Mouse (Mus musculus): ENCODE measurements around the gene Arvcf. TPM values are rescaled to one million over a fixed set of nuclear protein-coding genes. Genes with fewer than 3 reads are reported as not detected.

The Arvcf gene
- polyA plus RNA-seq, 1 experiment from 2014 or later, result 18.4 TPM

DNA sequence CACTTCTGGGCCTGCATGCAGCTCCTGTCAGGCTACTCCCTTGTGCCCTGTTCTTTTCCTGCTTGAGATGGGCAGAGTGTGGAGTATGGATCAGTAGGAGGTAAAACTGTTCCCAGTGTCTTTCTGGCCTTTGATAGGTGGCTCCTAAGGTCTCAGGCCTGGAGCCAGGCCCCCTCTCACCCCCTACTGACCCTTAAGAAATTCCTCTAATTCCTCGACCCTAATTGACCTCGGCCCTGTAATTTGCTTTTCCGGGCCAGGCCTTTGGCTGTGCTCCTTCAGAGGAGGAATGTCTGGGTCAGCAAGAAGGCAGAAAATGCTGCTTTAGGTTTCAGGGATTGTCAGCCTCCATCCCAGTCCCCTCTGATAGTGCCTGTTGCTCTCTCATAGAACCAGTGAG, 35.8 kb downstream of the Arvcf start:
- Histone ChIP-seq H3K9ac (ENCODE audit: low read depth, low read length) (no peak overlapping the region), H3K27me3 (replicated peaks; ENCODE audit: control insufficient read depth, insufficient read depth, low read length) (no peaks in the 10 kb centered on the region), H3K9me3 (ENCODE audit: control insufficient read depth, low read length) (no peaks in the 10 kb centered on the region), H3K4me3 (ENCODE audit: low read length) (no peak overlapping the region), H3K27ac (ENCODE audit: low read length) (peak overlapping the region; percentile 53; the same call in 1 of the 2 replicates), H3K4me1 (ENCODE audit: control insufficient read depth, insufficient read depth, low read length) (peaks cover 36% of the 10 kb centered on the region), H3K36me3 (ENCODE audit: control insufficient read depth, insufficient read depth, low read length) (no peaks in the 10 kb centered on the region), H3K4me2 (ENCODE audit: low read depth, low read length) (no peak overlapping the region)
- 39% methylated on average over 3 of the region's 3 CpGs for WGBS
- ATAC-seq, result no peak

DNA sequence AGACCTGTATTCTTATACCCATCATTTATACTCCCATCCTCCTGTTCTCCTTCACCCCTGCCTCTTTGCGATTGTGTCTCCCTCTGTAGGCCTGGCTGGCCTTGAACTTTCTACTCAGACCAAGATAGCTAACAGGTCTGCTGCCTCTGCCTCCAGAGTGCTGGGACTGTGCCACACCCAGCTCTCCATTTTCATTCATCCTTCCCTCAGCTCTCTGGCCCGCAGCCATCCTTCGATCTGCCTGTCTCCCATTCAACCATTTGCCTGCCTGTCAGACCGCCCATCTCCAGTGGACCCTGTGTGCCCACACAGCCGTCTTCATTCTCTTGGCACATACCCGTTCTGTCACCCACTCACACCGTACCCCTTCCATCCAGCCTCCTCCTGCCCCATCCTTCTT, 36.2 kb downstream of the Arvcf start:
- H3K9ac ChIP-seq (ENCODE audit: low read depth, low read length), result no peak overlapping the region
- H3K4me2 ChIP-seq (ENCODE audit: low read depth, low read length), result no peak overlapping the region
- H3K36me3 ChIP-seq (ENCODE audit: control insufficient read depth, insufficient read depth, low read length), result no peaks in the 10 kb centered on the region
- 77% methylated on average over 7 of the region's 7 CpGs for WGBS
- no peak for ATAC-seq
- no peak overlapping the region for H3K4me3 ChIP-seq (ENCODE audit: low read length)
- H3K27me3 ChIP-seq (replicated peaks; ENCODE audit: control insufficient read depth, insufficient read depth, low read length), result no peaks in the 10 kb centered on the region
- H3K27ac ChIP-seq (ENCODE audit: low read length), result no peak overlapping the region
- H3K9me3 ChIP-seq (ENCODE audit: control insufficient read depth, low read length), result no peaks in the 10 kb centered on the region
- H3K4me1 ChIP-seq (ENCODE audit: control insufficient read depth, insufficient read depth, low read length), result peaks cover 37% of the 10 kb centered on the region

DNA sequence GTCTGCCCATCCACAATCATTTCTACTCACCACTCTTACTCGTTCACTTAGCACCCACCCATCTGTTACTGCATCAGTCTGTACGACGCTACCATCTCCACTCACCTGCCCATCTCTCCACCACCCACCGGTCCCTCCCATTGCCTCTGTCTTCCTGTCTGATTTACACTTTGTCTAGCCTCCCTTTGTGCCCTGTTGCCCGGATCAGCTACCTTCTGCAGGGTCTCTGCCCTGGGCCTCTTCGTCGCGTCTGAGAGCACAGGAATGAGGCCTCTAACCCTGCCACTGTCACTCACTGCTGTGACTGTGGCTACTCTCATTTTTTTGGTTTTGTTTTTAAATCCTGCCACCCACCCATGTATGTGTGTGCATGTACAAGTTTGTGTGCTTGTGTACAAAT, 36.7 kb downstream of the Arvcf start:
- H3K27me3 ChIP-seq (replicated peaks; ENCODE audit: control insufficient read depth, insufficient read depth, low read length), result no peaks in the 10 kb centered on the region
- no peak overlapping the region for H3K4me3 ChIP-seq (ENCODE audit: low read length)
- no peak overlapping the region for H3K4me2 ChIP-seq (ENCODE audit: low read depth, low read length)
- no peaks in the 10 kb centered on the region for H3K9me3 ChIP-seq (ENCODE audit: control insufficient read depth, low read length)
- no peak overlapping the region for H3K9ac ChIP-seq (ENCODE audit: low read depth, low read length)
- H3K4me1 ChIP-seq (ENCODE audit: control insufficient read depth, insufficient read depth, low read length), result peaks cover 37% of the 10 kb centered on the region
- no peak overlapping the region for H3K27ac ChIP-seq (ENCODE audit: low read length)
- H3K36me3 ChIP-seq (ENCODE audit: control insufficient read depth, insufficient read depth, low read length), result no peaks in the 10 kb centered on the region
- ATAC-seq, result no peak
- WGBS, result 81% methylated on average over 8 of the region's 8 CpGs

DNA sequence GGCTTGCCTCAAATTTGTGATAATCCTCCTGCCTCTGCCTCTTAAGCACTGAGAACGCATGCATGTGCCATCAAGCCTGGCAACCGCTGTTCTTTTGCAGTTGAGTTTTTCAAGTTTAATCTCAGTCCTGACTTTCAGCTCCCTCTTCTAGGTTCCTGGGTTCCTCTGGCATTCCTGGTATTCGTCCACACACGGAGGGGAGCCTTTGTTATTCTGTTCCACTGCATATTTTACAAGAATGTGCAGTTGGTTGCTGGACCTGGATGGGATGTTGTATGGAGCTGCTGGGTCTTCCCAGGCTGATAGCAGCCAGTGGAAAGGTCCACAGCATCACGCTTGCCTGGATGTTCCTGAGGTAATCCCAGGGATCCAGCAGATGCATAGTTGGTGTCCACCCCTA, 37.4 kb downstream of the Arvcf start:
- WGBS, result 77% methylated on average over 5 of the region's 5 CpGs
- no peak for ATAC-seq

DNA sequence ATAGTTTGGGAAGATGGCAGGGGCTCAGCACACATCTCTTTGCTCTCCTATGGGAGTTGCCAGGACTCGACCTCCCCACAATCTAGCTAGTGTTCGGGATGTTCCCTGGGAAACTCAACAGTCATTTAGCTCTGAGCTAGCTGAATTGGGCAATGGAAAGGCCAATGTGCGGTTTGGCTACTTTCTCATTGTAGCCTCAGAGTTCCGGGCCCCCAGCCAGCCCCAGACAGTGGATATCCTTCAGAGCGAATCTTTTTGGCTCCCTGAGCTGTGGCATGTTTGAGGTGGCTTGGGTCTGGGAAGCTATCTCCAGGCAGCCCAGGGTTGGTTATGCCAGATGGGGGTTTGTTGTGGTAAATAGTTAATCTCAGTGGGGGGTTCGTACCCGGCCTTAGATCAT, 38.5 kb downstream of the Arvcf start:
- Histone ChIP-seq H3K9me3 (ENCODE audit: control insufficient read depth, low read length) (no peaks in the 10 kb centered on the region), H3K4me1 (ENCODE audit: control insufficient read depth, insufficient read depth, low read length) (peaks cover 37% of the 10 kb centered on the region), H3K27ac (ENCODE audit: low read length) (no peak overlapping the region), H3K4me2 (ENCODE audit: low read depth, low read length) (no peak overlapping the region), H3K9ac (ENCODE audit: low read depth, low read length) (no peak overlapping the region), H3K36me3 (ENCODE audit: control insufficient read depth, insufficient read depth, low read length) (no peaks in the 10 kb centered on the region), H3K27me3 (replicated peaks; ENCODE audit: control insufficient read depth, insufficient read depth, low read length) (no peaks in the 10 kb centered on the region), H3K4me3 (ENCODE audit: low read length) (no peak overlapping the region)
- WGBS, result 80% methylated on average over 7 of the region's 7 CpGs
- ATAC-seq, result no peak

More for the DNA sequence above, 37.4 kb downstream of the Arvcf start:
- Histone ChIP-seq H3K4me1 (ENCODE audit: control insufficient read depth, insufficient read depth, low read length) (peaks cover 37% of the 10 kb centered on the region), H3K4me2 (ENCODE audit: low read depth, low read length) (no peak overlapping the region), H3K27ac (ENCODE audit: low read length) (no peak overlapping the region; the same call in 1 of the 2 replicates), H3K9ac (ENCODE audit: low read depth, low read length) (no peak overlapping the region), H3K27me3 (replicated peaks; ENCODE audit: control insufficient read depth, insufficient read depth, low read length) (no peaks in the 10 kb centered on the region), H3K4me3 (ENCODE audit: low read length) (no peak overlapping the region), H3K9me3 (ENCODE audit: control insufficient read depth, low read length) (no peaks in the 10 kb centered on the region), H3K36me3 (ENCODE audit: control insufficient read depth, insufficient read depth, low read length) (no peaks in the 10 kb centered on the region)

DNA sequence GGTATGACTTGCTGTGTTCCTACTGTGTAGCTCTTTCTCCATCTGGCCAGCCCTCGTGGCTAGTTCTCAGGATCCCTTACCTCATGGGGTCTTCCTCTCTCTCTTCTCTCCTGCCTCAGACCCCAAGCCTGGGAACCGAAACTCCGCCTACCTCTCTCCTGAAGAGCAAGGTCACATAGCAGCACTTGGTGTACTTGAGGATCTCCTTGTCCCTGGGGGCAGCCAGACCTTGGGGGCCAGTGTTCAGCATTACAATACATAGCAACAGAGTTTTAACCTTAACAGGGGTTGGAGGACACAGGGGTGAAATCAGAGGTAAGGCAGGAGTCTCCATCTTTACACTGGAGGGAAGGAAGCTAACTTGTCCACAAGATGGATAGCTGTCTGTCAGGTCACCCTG, 39.0 kb downstream of the Arvcf start:
- no peak for ATAC-seq
- Histone ChIP-seq H3K27ac (ENCODE audit: low read length) (no peak overlapping the region), H3K9ac (ENCODE audit: low read depth, low read length) (no peak overlapping the region), H3K36me3 (ENCODE audit: control insufficient read depth, insufficient read depth, low read length) (no peaks in the 10 kb centered on the region), H3K4me2 (ENCODE audit: low read depth, low read length) (no peak overlapping the region), H3K27me3 (replicated peaks; ENCODE audit: control insufficient read depth, insufficient read depth, low read length) (no peaks in the 10 kb centered on the region), H3K4me3 (ENCODE audit: low read length) (no peak overlapping the region), H3K9me3 (ENCODE audit: control insufficient read depth, low read length) (no peaks in the 10 kb centered on the region), H3K4me1 (ENCODE audit: control insufficient read depth, insufficient read depth, low read length) (peaks cover 33% of the 10 kb centered on the region)
- 71% methylated on average over 3 of the region's 3 CpGs for WGBS

DNA sequence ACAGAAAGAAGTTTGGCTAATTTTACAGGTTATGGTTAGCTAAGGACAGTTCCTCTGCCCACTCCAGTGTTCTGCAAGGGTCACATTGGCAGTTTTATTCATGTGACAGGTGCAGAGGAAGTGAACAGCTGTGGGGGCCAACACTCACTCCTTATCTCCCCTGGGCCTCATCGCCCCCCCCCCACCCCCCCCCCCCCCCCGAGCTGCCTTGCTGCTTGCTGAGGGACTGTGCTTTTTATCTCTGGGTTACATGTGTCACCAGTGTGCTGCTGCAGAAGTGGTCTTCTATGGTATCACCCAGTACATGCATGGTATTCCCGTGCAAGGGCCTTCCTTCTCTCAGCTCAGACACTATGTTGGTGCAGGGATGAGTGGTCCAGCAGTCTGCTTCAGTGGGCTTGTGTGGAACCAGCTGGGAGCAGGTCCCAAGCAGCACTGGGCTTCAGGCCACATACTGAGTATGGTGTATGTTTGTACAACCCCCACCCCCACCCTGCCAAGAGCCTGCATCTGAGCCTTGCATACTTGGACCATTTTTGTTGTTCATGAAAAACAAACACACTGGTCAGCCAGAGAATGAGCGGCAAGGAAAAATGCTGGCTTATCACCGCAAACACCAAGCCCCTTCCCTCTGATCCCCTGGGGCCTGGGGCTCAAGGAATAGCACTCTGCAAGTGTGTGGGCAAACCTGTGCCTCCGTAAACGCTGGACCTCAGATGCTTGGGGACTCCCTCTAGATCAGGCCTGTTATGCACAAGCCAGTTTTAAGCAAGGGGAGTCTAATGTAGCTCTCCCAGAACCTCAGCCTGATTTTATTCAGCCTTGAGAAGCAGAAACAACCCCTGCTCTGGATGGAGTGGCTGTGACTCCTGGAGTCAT, 40.0 kb downstream of the Arvcf start:
- Histone ChIP-seq H3K27ac (ENCODE audit: low read length) (peak overlapping the region; percentile 58), H3K27me3 (replicated peaks; ENCODE audit: control insufficient read depth, insufficient read depth, low read length) (no peaks in the 10 kb centered on the region), H3K36me3 (ENCODE audit: control insufficient read depth, insufficient read depth, low read length) (no peaks in the 10 kb centered on the region), H3K4me3 (ENCODE audit: low read length) (no peak overlapping the region), H3K9ac (ENCODE audit: low read depth, low read length) (no peak overlapping the region), H3K9me3 (ENCODE audit: control insufficient read depth, low read length) (no peaks in the 10 kb centered on the region), H3K4me2 (ENCODE audit: low read depth, low read length) (no peak overlapping the region), H3K4me1 (ENCODE audit: control insufficient read depth, insufficient read depth, low read length) (peaks cover 31% of the 10 kb centered on the region)
- WGBS, result 36% methylated on average over 5 of the region's 7 CpGs
- no peak for ATAC-seq

DNA sequence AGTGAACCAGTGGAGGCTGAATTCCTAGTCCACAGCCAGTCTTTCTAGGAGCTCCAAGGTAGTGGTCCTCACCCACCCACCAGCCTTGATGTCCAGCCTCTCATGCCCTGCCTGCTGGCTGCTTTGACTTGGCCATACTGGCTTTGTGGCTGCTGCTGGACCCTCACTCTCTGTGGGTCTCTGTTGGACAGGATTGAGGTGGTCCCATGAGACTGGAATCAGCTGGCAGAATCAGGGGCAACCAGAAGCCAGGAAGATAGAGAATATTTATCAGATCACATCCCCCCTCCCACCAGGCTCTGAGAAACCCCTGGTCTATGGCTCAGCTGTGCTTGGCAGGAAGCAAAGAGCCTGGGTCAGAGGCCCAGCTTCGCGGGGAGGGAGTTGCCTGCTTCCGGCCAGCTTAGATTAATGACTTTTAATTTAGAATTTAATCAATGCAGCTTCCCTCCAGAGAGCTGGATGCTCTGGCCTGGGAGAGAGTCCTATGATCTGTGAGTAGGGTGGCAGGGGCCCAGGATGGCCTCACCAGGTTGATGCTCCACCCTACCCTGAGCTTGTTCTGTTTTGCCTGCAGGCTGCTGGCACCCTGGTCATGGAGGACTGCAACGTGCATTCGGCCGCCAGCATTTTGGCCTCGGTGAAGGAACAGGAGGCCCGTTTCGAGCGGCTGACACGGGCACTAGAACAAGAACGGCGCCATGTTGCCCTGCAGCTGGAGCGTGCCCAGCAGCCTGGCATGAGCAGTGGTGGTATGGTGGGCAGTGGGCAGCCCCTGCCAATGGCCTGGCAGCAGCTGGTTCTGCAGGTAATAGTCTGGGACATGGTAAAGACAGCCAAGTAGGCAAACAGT, 40.8 kb downstream of the Arvcf start:
- no peak for ATAC-seq
- no peak overlapping the region for H3K4me2 ChIP-seq (ENCODE audit: low read depth, low read length)
- H3K36me3 ChIP-seq (ENCODE audit: control insufficient read depth, insufficient read depth, low read length), result no peaks in the 10 kb centered on the region
- no peak overlapping the region for H3K4me3 ChIP-seq (ENCODE audit: low read length)
- no peaks in the 10 kb centered on the region for H3K27me3 ChIP-seq (replicated peaks; ENCODE audit: control insufficient read depth, insufficient read depth, low read length)
- no peak overlapping the region for H3K9ac ChIP-seq (ENCODE audit: low read depth, low read length)
- H3K4me1 ChIP-seq (ENCODE audit: control insufficient read depth, insufficient read depth, low read length), result peaks cover 31% of the 10 kb centered on the region
- H3K9me3 ChIP-seq (ENCODE audit: control insufficient read depth, low read length), result no peaks in the 10 kb centered on the region
- peak overlapping the region; percentile 58 for H3K27ac ChIP-seq (ENCODE audit: low read length)
- WGBS, result 77% methylated on average over 14 of the region's 14 CpGs

DNA sequence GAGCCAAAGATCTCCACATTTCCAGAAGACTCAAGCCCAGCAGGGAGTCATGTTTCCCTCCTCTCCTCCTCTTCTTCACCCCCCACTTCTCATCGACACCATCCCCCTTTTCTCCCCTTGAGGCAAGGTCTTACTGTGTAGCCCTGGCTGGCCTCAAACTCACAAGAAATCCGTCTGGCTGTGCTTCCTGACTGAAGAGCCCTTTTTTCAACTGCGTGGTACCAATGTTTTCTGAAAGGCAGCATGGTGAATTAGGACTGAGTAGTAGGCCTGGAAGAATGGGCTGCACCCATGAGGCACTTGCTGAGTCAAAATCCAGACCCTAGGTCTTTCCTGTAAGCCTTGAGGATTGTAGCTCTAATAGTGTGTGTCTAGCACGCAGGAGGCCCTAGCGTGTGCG, 42.4 kb downstream of the Arvcf start:
- Histone ChIP-seq H3K27ac (ENCODE audit: low read length) (no peak overlapping the region), H3K4me1 (ENCODE audit: control insufficient read depth, insufficient read depth, low read length) (peaks cover 41% of the 10 kb centered on the region), H3K9me3 (ENCODE audit: control insufficient read depth, low read length) (no peaks in the 10 kb centered on the region), H3K36me3 (ENCODE audit: control insufficient read depth, insufficient read depth, low read length) (no peaks in the 10 kb centered on the region), H3K4me2 (ENCODE audit: low read depth, low read length) (no peak overlapping the region), H3K4me3 (ENCODE audit: low read length) (no peak overlapping the region), H3K9ac (ENCODE audit: low read depth, low read length) (no peak overlapping the region), H3K27me3 (replicated peaks; ENCODE audit: control insufficient read depth, insufficient read depth, low read length) (no peaks in the 10 kb centered on the region)
- ATAC-seq, result no peak
- WGBS, result 73% methylated on average over 6 of the region's 6 CpGs
